Mouse (Mus musculus) adrenal gland, postnatal 14 days (tissue): ENCODE data around the gene Tenm4. TPM values are rescaled to one million over a fixed set of nuclear protein-coding genes. Genes with fewer than 3 reads are reported as not detected.

Experiments
- DNase-seq: peaks from one replicate; pipeline ENCODE4 v3.0.0; 2021; ENCODE audit warnings: mixed read lengths
- total RNA-seq: library from RNA; stranded (reverse); gene quantifications from 2 replicates; pipeline ENCODE4 v1.2.3, GENCODE M21; 2021

The Tenm4 gene
- total RNA-seq, 1 experiment from 2014 or later = 15.6 TPM

DNA sequence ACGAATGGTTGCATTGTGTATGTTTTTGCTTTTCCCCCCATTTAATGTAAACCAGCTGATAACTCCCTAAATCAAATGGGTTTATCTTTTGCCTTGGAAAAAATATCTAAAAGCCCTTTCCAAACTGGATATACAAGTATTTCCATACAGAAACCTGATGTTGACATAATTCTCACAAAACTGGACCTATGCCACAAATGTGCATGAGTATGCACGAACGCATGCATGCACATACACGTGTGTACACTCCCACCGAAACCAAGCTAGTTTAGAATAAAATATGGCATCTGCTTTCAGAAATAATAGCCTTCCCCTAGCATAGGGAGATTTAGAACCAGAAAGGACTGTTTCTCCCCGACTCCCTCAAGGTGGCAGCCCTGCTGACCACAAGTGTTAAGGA, 569.6 kb downstream of the Tenm4 start:
- DNase-seq = no peak

GRCm38 (mm10) chr7:96742221-96742620, 571.2 kb downstream of the Tenm4 start:
- no peak for DNase-seq

DNA sequence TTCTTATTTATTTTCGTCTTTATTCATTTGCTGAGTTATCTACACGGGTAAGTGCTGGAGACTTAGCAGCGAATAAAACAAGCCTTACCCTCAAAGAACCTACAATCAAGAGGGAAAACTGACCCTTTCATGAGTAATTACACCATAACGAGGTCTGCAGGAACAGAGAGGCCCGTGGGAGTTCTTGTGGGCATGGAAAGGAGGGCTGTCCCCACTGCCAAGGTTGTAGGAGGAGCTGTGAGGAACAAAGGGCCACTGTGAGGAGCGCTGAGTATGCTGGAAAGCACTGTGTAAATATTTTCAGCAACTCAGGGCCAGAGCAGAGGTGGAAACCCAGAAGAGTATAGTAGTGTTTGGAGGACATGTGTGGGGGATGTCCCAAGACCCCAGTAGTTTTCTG, 574.9 kb downstream of the Tenm4 start:
- peak; percentile 58 for DNase-seq

DNA sequence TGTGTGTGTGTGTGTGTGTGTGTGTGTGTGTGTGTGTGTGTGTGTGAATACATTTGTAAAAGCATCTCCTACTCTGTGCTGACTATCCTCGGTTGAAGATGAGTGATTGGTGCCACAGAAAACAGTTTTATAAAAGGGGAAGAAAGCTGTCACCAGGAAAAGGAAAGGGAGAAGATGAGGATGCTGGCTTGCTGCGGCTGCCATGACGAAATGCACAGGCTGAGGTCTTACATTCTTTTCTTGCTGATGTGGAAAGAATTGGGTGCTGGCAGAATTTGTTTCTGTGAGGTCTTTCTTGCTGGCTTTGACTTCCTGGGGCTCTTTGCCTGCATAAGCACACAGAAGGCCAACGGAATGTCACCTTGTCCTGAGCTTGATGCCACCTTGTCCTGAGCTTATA, 575.7 kb downstream of the Tenm4 start:
- no peak for DNase-seq

GRCm38 (mm10) chr7:96748538-96749045, 577.5 kb downstream of the Tenm4 start:
- DNase-seq = no peak

DNA sequence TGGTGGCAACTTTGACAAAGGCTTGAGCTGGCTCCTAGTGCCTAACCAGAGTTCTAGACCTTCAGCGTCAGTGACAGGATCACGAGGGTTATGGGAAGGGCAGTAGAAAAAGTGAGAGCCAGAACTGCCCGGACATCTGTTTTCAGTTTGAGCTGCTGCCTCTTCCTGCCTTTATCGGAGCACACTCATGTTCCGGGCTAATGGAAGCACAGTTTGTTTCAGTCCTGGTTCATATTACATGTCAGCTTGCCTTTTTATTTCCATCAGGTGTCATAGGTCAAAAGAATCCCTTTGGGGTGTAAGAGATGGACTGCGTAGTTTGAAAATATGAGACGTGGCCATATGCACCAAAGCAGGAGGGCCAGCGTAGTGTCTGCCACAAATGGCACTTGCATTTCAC, 578.7 kb downstream of the Tenm4 start:
- DNase-seq = no peak

- DNase-seq = no peak
These were observed 580.2 kb downstream of the Tenm4 start for GRCm38 (mm10) chr7:96751236-96751635.

GRCm38 (mm10) chr7:96752776-96753175, 581.7 kb downstream of the Tenm4 start:
- DNase-seq = no peak

DNA sequence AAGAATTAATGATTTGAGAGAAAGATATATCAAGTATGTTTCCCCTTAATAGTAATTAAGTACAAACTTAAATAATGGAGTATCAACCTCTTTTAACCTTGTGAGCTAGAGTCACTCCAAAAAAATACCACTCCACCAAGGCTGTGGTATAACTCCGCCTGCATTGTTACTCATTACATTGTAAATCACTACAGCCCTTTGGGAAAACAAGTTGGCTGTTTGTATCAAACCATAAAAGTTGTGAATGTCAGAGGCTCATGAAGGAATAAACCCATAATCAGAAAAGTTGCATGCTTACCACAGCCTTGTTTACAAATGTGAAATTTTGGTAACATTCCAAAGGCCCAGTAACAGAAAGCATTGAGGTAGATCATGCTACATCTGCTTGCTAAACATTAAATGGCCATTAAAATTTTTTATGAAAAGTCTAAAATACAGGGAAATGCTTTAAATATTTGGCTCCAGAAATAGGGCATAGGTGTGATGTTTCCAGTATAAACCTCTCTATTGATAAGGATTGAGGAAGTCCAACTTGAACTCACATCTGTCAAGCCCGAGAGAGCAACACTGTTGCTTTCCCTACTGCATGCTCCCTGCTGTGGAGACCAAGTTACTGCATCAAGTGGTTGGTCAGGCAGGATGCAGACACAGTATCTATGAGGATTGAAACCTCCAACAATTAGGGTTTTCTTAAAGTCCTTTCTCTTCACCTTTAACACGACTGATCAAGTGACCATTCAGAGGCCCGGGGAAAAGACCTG, 582.5 kb downstream of the Tenm4 start:
- DNase-seq = no peak

DNA sequence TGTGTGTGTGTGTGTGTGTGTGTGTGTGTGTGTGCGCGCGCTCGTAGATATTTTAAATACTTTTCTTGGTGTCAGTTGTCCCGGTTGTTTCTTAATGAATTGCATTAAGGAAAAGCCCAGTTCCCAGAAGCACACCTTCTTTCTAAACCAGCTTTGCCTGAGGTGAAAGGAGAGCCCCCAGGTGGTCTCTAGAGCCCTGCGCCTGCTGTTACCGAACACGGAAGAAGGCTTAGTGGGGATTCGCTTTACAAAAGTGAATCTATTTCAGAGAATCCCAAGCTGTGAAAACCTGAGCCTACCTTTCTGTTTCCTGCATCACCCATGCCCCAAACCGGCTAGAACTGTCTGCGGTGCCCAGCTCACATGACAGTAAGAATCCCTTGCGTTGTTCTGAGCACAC, 583.1 kb downstream of the Tenm4 start:
- DNase-seq = no peak

GRCm38 (mm10) chr7:96755459-96756094, 584.5 kb downstream of the Tenm4 start:
- no peak for DNase-seq

DNA sequence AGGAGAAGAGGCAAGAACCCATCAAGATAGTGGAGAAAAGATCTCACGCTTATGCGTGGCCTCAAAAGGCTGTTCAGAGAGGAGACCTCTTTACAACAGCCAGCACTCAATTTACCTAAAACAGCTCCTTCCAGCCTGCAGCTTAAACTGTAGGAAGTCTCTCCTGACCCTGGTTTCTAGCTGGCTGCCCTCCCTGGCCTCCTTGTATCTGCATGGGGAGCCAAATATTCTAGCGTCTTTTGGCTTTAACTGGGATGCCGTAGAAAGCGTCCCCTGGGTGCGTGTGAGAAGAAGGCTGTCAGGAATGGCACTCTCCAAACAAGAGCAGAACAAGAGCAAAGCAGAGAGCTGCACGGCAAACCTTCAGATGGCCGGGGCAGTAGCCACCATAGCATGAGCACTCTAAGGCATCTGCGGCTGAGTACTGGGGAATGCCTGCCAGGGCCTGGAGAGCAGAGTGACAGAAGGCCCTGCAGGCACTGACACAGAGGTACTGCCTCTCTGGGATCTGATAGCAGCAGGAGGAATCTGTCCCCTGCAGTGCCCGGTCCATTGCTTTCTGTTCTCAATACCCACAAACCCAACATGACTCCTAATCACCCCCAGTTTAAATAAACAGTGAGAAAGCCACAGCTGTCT, 585.2 kb downstream of the Tenm4 start:
- no peak for DNase-seq

DNA sequence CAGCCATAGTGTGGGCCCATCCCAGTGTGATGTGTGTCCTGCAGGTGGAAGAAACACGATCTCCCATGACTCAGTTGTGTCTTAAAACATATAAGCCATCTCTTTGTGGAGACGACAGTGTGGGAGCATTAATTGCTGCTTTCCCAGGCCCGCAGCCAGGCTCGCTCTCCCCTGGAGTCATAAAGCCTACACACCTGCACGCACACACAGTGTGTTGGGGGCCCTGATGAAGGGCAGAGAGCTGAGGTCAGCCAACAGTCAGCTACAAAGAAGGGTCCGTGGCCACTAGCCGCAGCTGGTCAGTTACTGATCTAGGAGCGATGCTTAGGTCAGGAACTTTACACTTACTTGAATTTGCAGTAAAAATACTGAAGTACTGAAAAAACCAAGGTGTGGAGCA, 586.0 kb downstream of the Tenm4 start:
- no peak for DNase-seq

DNA sequence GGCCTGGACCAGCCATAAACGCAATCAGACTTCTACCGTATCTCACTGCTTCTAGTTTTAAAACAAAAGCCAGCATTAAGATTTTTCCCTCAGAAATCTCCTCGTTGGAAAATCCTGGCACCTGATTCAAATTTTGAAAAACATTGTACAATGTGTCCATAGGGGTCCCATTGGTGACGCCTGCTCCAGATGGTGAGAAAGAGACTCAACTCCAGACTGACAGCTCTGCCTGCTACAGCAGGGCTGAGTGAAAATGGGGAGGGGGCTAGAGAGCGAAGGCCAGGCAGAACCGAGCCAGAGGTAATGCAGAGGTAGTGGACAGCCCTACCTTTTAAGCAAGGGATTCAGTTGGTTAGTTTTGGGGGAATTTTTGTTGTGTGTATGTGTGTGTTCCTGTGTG, 589.2 kb downstream of the Tenm4 start:
- DNase-seq = no peak

- no peak for DNase-seq
These were observed 590.1 kb downstream of the Tenm4 start for GRCm38 (mm10) chr7:96761151-96761550.

DNA sequence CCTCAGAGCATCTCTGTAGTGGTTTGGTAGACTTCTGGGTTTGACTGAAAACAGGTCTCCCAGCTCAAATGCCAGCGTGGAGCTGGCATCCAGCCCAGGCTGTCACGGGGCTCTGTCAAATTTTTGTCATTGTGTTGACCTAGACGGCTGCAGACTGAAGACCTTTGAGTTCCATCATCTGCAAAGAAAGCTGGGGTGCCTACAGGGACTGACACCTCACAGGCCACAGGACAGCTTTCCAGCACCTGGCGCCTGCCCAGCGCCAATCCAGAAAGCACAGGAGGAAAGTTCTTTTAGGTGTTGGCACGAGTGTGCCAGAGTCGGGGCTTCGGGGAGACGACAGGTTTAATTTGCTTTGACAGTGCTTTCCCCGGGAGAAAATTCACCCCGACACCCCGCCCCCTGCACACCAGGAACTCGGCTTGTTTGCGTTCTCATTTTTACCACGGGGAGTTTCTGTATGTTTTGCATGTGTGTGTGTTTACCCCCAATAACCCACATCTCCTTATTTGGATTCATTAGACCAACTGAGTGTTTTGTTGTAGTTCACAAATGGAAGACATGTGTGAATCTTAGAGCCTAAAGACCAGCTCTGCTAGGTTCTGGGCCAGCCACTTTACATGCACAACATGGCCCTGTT, 594.4 kb downstream of the Tenm4 start:
- peak; percentile 60 for DNase-seq

- no peak for DNase-seq
These were observed 596.0 kb downstream of the Tenm4 start for GRCm38 (mm10) chr7:96767090-96767489.

DNA sequence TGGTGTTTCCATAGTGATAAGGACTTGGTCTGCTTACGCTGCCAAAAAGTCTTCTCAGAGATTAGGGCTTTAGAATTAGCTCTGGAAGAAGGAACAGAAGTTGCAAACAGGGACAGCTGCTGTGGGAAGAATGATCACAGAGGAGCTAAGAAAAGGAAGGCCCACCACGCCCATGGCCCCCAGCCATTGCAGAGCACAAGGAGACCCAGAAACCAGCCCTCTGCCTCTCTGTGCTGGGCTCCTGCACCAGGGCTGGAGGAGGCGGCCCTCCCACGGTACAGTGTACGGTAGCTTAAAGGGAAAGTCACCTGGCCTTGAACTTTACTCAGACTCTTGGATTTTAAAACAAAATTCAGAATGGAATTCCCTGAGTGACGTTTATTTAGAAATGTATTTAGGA, 597.7 kb downstream of the Tenm4 start:
- peak; percentile 35 for DNase-seq

DNA sequence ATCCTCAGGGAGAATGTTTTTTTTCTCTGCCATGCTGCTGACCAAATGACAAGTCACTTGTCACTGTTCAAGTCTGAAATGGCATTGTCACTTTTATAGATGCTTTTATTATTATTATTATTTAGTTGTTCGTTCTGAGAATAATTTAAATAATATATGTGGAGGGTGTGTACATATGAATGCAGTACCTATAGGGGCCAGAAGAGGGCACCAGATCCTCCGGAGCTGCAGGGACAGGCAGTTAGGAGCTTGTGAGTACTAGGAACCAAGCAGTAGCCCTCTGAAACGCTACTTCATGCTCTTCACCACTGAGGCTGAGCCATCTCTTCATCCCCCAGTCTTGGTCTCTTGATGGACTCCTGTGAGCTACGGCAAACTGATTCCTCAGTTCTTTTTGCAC, 598.7 kb downstream of the Tenm4 start:
- peak; percentile 43 for DNase-seq

- DNase-seq = no peak
These were observed 601.9 kb downstream of the Tenm4 start for GRCm38 (mm10) chr7:96772966-96773365.

DNA sequence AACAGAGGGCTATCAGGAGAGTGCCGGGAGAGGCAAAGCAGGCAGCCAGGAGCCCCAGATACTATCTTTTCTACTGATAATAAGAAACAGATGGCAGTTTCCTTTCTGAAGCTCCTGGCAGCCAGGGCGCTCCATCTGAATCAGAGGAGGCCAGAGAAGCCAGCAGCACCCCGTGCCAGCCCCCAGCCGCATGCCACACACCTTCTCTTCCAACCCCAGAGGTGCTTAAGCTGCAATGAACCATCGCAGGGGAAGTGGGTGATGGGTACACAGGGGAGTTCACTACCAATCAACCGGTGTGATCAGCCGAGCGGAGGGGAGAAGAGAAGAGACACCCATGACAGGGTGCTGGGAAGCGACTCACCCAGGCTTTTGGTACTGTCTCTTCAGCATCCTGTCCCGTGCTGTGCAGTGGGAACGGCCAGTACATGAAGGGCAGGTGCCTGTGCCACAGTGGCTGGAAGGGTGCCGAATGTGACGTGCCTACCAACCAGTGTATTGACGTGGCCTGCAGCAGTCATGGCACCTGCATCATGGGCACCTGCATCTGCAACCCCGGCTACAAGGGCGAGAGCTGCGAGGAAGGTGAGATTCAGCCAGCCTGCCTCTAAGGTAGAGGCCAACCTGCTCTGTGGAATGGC, 602.7 kb downstream of the Tenm4 start:
- DNase-seq = no peak

- no peak for DNase-seq
These were observed 604.0 kb downstream of the Tenm4 start for GRCm38 (mm10) chr7:96775080-96775486.
